ENCODE assay signal across 12 mouse cellular contexts in genomic region chr9:72806146-72806545, GRCm38 (mm10). TPM values are rescaled to one million over a fixed set of nuclear protein-coding genes. Genes with fewer than 3 reads are reported as not detected.
DNase-seq lines count a peak whose midpoint lies in the region; ATAC-seq and TF ChIP-seq lines count a peak whose summit lies in the region.
"Had no signal": no experiment of that assay in that cellular context is flagged by ENCODE, and none has a peak within 500 bp of the region (broad histone marks: within the 10 kb centered on the region; RNA-seq: fewer than 3 reads in every experiment).

No protein-coding gene starts in this region.

- no peak for TF ChIP-seq CTCF in layer of hippocampus, adult 2 months (conservative IDR thresholded peaks at IDR 0.05)
- TF ChIP-seq CTCF in intestine, postnatal 0 days (IDR thresholded peaks at IDR 0.05; ENCODE audit: low read depth) = no peak

- peaks cover 12% of the 10 kb centered on the region; the same call in 1 of the 2 replicates for H3K4me1 ChIP-seq in forebrain, embryonic 11.5 days (replicated peaks; ENCODE audit: control insufficient read depth, insufficient read depth, low read length)
- no peaks in the 10 kb centered on the region for H3K4me1 ChIP-seq in intestine, postnatal 0 days (replicated peaks; ENCODE audit: control insufficient read depth, insufficient read depth, low read length)
- H3K4me1 ChIP-seq in neural tube, embryonic 15.5 days = peaks cover 18% of the 10 kb centered on the region

- peak overlapping the region; percentile 98; the same call in 1 of the 2 replicates for H3K4me2 ChIP-seq in forebrain, embryonic 11.5 days (ENCODE audit: low read depth, low read length, severe bottlenecking)
- peak overlapping the region; percentile 89 for H3K4me2 ChIP-seq in intestine, postnatal 0 days (replicated peaks; ENCODE audit: low read depth)
- peak overlapping the region; percentile 100 for H3K4me2 ChIP-seq in neural tube, embryonic 15.5 days

- ATAC-seq in forebrain, embryonic 11.5 days (replicated peaks; ENCODE audit: low FRiP score) = 0 out of 2 replicates have a peak, but pooled peaks have one; percentile 23
- no peak for ATAC-seq in intestine, postnatal 0 days
- no peak for ATAC-seq in neural tube, embryonic 15.5 days (ENCODE audit: low FRiP score)

- no peak for DNase-seq in layer of hippocampus, adult 2 months (ENCODE audit: low spot score in 2 of 2)
- DNase-seq in layer of hippocampus, postnatal 10 days (ENCODE audit: low spot score in 2 of 2) = no peak
- no peak for DNase-seq in forebrain, embryonic 11.5 days (ENCODE audit: low spot score)
- DNase-seq in thymus, postnatal 36 days = no peak
- no peak for DNase-seq in urinary bladder, adult 2 months (ENCODE audit: low spot score)
- DNase-seq in spleen, postnatal 14 days (ENCODE audit: low spot score in 2 of 2) = no peak
- DNase-seq: adrenal gland, postnatal 25 days; kidney, postnatal 36 days; spleen, adult 18-20 months had no signal

- no peaks in the 10 kb centered on the region for H3K9me3 ChIP-seq in forebrain, embryonic 11.5 days (ENCODE audit: control insufficient read depth, low read length)
- no peaks in the 10 kb centered on the region for H3K9me3 ChIP-seq in intestine, postnatal 0 days (ENCODE audit: control insufficient read depth)
- no peaks in the 10 kb centered on the region for H3K9me3 ChIP-seq in neural tube, embryonic 15.5 days (replicated peaks)

- H3K36me3 ChIP-seq in forebrain, embryonic 11.5 days (ENCODE audit: control insufficient read depth, insufficient read depth, low read length) = no peaks in the 10 kb centered on the region
- H3K36me3 ChIP-seq in intestine, postnatal 0 days (ENCODE audit: control insufficient read depth, insufficient read depth) = no peaks in the 10 kb centered on the region
- no peaks in the 10 kb centered on the region for H3K36me3 ChIP-seq in neural tube, embryonic 15.5 days

- peak overlapping the region; percentile 86 for H3K4me3 ChIP-seq in layer of hippocampus, adult 2 months
- no peak overlapping the region; the same call in 1 of the 2 replicates for H3K4me3 ChIP-seq in forebrain, embryonic 11.5 days (ENCODE audit: low read depth, low read length)
- no peak overlapping the region for H3K4me3 ChIP-seq in intestine, postnatal 0 days (ENCODE audit: low read depth, low read length)
- H3K4me3 ChIP-seq in neural tube, embryonic 15.5 days (replicated peaks) = peak overlapping the region; percentile 82

- peak overlapping the region; percentile 89 for H3K9ac ChIP-seq in forebrain, embryonic 11.5 days (ENCODE audit: low read length)
- H3K9ac ChIP-seq in intestine, postnatal 0 days (ENCODE audit: low read depth, low read length) = no peak overlapping the region
- H3K9ac ChIP-seq in neural tube, embryonic 15.5 days (replicated peaks) = no peak overlapping the region

- no peaks in the 10 kb centered on the region for H3K27me3 ChIP-seq in forebrain, embryonic 11.5 days (ENCODE audit: control insufficient read depth, insufficient read depth, low read length)
- H3K27me3 ChIP-seq in intestine, postnatal 0 days (replicated peaks; ENCODE audit: control insufficient read depth, insufficient read depth, low read length) = peaks cover 9% of the 10 kb centered on the region
- peaks cover 6% of the 10 kb centered on the region for H3K27me3 ChIP-seq in neural tube, embryonic 15.5 days (replicated peaks)

- peak overlapping the region; percentile 94; the same call in 1 of the 2 replicates for H3K27ac ChIP-seq in layer of hippocampus, adult 2 months
- H3K27ac ChIP-seq in forebrain, embryonic 11.5 days (ENCODE audit: low read depth, low read length) = peak overlapping the region; percentile 93
- H3K27ac ChIP-seq in intestine, postnatal 0 days (ENCODE audit: low read depth, low read length) = no peak overlapping the region
- H3K27ac ChIP-seq in neural tube, embryonic 15.5 days (replicated peaks) = no peak overlapping the region

- WGBS in forebrain, embryonic 11.5 days = 1% methylated on average over 14 of the region's 14 CpGs
- WGBS in intestine, postnatal 0 days = 40% methylated on average over 14 of the region's 14 CpGs
- WGBS in neural tube, embryonic 15.5 days = 9% methylated on average over 14 of the region's 14 CpGs

RNA-seq across cellular contexts. Expression of gene Prtg, which starts 0.5 kb away (rescaled TPM):
- total RNA-seq in layer of hippocampus, adult 2 months (2021) = 1 to 10 TPM; 3.2 to 3.3 TPM
- total RNA-seq in layer of hippocampus, postnatal 10 days (2021) = under 1 TPM; 0.56 to 0.80 TPM
- polyA plus RNA-seq in forebrain, embryonic 11.5 days (2014; fragmentation: Nextera tagmentation; extraction: Ambion mirVana) = 3.4 and 3.6 TPM in 2 replicates
- 0.17 and 0.21 TPM in 2 replicates for polyA plus RNA-seq in intestine, postnatal 0 days (2015; fragmentation: Nextera tagmentation; extraction: Ambion mirVana)
- polyA plus RNA-seq in neural tube, embryonic 15.5 days (2015; fragmentation: Nextera tagmentation; extraction: Ambion mirVana) = 0.52 and 0.61 TPM in 2 replicates
- 0.10 and 0.22 TPM in 2 replicates for polyA plus RNA-seq in urinary bladder, adult 2 months (2012; rRNA removed)
- total RNA-seq: MEL had no signal

Comparison
In these comparisons a context has a peak if more than half of its experiments do, and no peak if none do; other contexts are left out.
1. H3K27ac ChIP-seq: peak in layer of hippocampus, adult 2 months (single experiment) and forebrain, embryonic 11.5 days (single experiment); none in intestine, postnatal 0 days (single experiment) and neural tube, embryonic 15.5 days (single experiment).
2. H3K4me3 ChIP-seq: peak in layer of hippocampus, adult 2 months (single experiment) and neural tube, embryonic 15.5 days (single experiment); none in forebrain, embryonic 11.5 days (single experiment) and intestine, postnatal 0 days (single experiment).
3. Peak in every context shown above with its lines, with median percentiles within 50 percentile points of each other: H3K4me2 ChIP-seq.